Mouse (Mus musculus): Measurements from ENCODE around the gene Higd2a.
"Not testable (repeated sequence)": the region's sequence is repeated elsewhere in the genome, so short reads cannot be mapped to it uniquely, and the experiment has no call there.

The Higd2a gene

GRCm38 (mm10) chr13:54613141-54613540 lies 23.1 kb downstream of the Higd2a start:
- intact Hi-C loops (cut with DNase I): not testable (repeated sequence)

DNA sequence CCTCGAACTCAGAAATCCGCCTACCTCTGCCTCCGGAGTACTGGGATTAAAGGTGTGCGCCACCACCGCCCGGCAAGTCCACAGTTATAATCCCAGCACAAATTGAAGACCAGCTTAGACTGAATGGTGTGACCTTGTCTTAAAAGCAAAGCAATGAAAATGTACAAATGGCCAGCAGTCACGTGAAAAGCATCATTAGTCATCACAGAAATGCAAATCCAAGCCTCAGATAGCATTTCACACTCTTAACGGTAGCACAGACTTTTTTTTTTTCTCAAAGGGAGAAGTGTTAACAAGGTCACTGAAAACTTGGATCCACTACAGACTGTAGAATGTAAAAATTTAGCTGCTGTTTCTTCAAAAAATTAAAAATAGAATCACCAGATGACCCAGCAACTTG lies 26.3 kb downstream of the Higd2a start:
- intact Hi-C loops (cut with DNase I): no loop called here

DNA sequence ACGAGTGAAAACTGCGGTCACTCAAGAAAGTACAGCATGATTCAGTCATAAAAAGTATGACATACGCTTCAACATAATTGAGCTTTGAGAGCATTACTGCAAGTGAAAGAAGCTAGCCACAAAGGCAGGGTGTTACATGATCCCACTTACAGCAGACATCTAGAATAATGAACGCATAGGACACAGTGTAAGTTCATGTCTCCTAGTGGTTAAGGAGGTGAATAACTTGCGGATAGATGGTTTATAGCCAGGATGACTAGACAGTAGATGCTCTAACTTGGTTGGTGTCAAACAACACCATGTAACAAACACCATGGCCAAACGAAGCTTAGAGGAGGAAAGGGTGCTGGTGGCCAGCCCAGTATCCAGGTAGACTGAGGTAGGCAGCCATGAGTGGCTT lies 27.0 kb downstream of the Higd2a start:
- intact Hi-C loops (cut with DNase I): no loop called here

- intact Hi-C loops (cut with DNase I): loop anchor here (5.0 to 10.0 kb wide), 3 partner anchors 44 to 157 kb away; partner anchors contain the start of genes Arl10 and Thoc3
Observed at GRCm38 (mm10) chr13:54621155-54621932, 31.3 kb downstream of the Higd2a start, which contains the start of gene Faf2. Gene Faf2 (plus strand): TSS chr13:54621784.

GRCm38 (mm10) chr13:54621960-54622521 lies 32.0 kb downstream of the Higd2a start:
- intact Hi-C loops (cut with DNase I): loop anchor here (5.0 to 10.0 kb wide), 3 partner anchors 45 to 157 kb away; partner anchors contain the start of genes Arl10 and Thoc3

DNA sequence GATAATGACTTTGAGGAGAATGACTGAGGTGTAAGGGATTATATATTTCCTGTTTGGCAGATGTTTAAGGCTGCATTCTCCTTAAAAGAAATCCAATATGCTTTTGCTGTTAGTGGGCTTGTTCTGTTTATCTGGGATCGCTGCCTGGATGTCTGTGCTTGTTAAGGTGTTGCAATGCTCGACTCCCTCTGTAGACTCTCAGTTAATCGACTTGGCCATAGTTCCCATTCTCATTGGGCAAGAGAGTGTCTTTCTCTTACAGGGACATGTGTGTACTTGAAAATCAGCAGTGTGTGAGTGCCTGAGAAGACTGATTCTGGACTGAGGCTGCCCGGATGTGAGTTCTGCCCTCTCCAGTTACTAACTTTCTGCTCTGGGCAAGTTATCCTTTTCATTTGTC lies 39.1 kb downstream of the Higd2a start:
- intact Hi-C loops (cut with DNase I): loop anchor here (10.0 kb wide), 1 partner anchor 164 kb away; the partner anchor contains the start of gene Thoc3

DNA sequence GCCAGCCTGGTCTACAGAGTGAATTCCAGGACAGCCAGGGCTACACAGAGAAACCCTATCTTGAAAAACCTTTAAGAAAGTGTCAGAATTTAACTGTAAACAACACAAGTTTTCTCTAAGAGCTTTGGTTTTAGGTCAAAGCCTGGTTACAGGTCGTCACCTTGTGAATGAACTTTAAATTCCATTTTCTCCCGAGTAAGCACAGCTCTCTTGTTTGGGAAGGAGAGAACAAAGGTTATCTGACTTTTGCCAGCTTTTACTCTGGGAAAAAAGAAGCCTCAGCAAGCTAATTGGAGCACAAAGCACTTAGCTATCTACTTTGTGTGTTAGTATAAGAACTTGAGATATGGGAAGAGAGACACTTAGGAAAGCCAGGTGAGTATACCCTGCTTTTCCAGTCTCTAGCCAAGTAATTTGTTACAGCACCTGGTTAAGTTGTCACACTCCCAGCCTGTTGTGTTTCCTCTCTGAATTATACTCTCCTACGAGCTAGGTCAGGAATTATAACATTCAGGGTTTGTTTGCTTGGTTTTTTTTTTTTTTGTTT lies 42.8 kb downstream of the Higd2a start:
- intact Hi-C loops (cut with DNase I): no loop called here

DNA sequence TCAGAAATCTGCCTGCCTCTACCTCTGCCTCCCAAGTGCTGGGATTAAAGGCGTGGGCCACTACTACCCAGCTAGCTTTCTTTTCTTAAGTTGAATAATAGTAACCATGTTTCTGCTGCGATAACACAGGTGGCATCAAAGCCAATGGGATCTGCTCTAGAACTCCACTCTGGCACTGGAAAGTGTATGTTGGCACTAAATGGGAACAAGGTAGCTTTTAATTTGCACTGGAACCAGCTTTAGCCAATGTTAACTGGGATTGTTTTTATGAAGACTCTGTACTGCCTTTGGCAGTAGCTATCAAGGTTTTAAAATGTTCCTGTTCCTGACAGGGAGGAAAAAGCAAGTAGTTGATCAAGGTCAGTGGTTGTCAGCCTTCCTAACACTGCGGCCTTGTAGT lies 45.0 kb downstream of the Higd2a start:
- intact Hi-C loops (cut with DNase I): no loop called here

Small RNA genes within 50 kb of the gene (microRNA-seq; reads per million reads assigned to microRNA genes)
- gene Gm24195: 0 reads per million in 2 experiments
